Mouse (Mus musculus): ENCODE data around the gene Tmem147.

GRCm38 (mm10) chr7:30711942-30712341 is 17.4 kb downstream of the Tmem147 start, which contains the start of gene Atp4a:
- TF ChIP-seq CTCF (IDR thresholded peaks at IDR 0.05; ENCODE audit: low read depth, low read length): no peak
- no peak for TF ChIP-seq POLR2AphosphoS5 (IDR thresholded peaks at IDR 0.05; ENCODE audit: insufficient replicate concordance, low read depth, low read length)
- TF ChIP-seq TAL1 (conservative IDR thresholded peaks at IDR 0.05; ENCODE audit: low read depth, low read length): no peak
- no peak for TF ChIP-seq GATA2 (IDR thresholded peaks at IDR 0.05; ENCODE audit: borderline replicate concordance, low read depth, low read length)

Measured in G1E (cell line).